Mouse (Mus musculus): ENCODE data around the gene Tmem178b. TPM values are rescaled to one million over a fixed set of nuclear protein-coding genes. Genes with fewer than 3 reads are reported as not detected.

The Tmem178b gene
- polyA plus RNA-seq, 1 experiment, result 0.34 TPM

DNA sequence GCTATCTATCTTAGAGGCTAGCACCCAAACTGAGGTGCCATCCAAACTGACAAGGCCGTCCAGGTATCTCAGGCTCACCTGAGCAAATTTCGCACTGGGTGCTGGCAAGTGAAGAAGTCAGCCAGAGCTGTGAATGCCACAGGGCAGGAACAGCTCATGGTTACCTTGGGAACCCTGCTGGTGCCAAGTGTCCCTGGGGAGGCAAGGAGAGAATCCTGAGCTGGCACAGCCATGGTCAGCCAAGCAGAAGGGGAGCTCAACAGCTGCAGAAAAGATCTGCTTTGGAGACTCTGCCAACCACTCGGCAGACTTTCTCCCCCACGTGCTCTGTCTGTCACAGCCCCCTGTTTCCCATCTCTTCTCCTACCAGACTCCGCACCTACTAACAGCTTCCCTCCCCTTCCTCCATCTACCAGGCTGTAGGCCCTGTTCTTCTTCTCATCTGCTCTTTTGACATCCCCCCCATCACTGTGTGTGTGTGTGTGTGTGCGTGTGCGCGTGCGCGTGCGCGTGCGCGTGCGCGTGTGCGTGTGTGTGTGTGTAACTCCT lies 374.4 kb downstream of the Tmem178b start:
- Histone ChIP-seq H3K27ac (ENCODE audit: insufficient read depth, low read length) (no peak overlapping the region), H3K36me3 (ENCODE audit: control insufficient read depth, insufficient read depth, low read length, poor library complexity, severe bottlenecking) (no peaks in the 10 kb centered on the region), H3K4me3 (ENCODE audit: low read depth, low read length) (no peak overlapping the region), H3K9ac (ENCODE audit: low read depth, poor library complexity, severe bottlenecking) (no peak overlapping the region), H3K27me3 (ENCODE audit: control insufficient read depth, insufficient read depth, low read length, poor library complexity, severe bottlenecking) (no peaks in the 10 kb centered on the region), H3K9me3 (replicated peaks; ENCODE audit: control insufficient read depth, insufficient read depth, low read length, poor library complexity, severe bottlenecking) (no peaks in the 10 kb centered on the region), H3K4me1 (ENCODE audit: control insufficient read depth, insufficient read depth, low read length) (no peaks in the 10 kb centered on the region)
- TF ChIP-seq EP300 (IDR thresholded peaks at IDR 0.05; ENCODE audit: insufficient read depth, low read depth, low read length), result no peak

GRCm38 (mm10) chr6:40249939-40250338 lies 376.9 kb downstream of the Tmem178b start:
- no peaks in the 10 kb centered on the region for H3K9me3 ChIP-seq (replicated peaks; ENCODE audit: control insufficient read depth, insufficient read depth, low read length, poor library complexity, severe bottlenecking)
- TF ChIP-seq CTCF (IDR thresholded peaks at IDR 0.05; ENCODE audit: low read depth, low read length) (no peak), EP300 (IDR thresholded peaks at IDR 0.05; ENCODE audit: insufficient read depth, low read depth, low read length) (no peak), POLR2A (IDR thresholded peaks at IDR 0.05; ENCODE audit: insufficient read depth, low read length) (no peak)
- no peaks in the 10 kb centered on the region for H3K36me3 ChIP-seq (ENCODE audit: control insufficient read depth, insufficient read depth, low read length, poor library complexity, severe bottlenecking)
- H3K27ac ChIP-seq (ENCODE audit: insufficient read depth, low read length), result no peak overlapping the region
- no peaks in the 10 kb centered on the region for H3K4me1 ChIP-seq (ENCODE audit: control insufficient read depth, insufficient read depth, low read length)
- H3K27me3 ChIP-seq (ENCODE audit: control insufficient read depth, insufficient read depth, low read length, poor library complexity, severe bottlenecking), result no peaks in the 10 kb centered on the region
- H3K9ac ChIP-seq (ENCODE audit: low read depth, poor library complexity, severe bottlenecking), result no peak overlapping the region
- no peak overlapping the region for H3K4me3 ChIP-seq (ENCODE audit: low read depth, low read length)

DNA sequence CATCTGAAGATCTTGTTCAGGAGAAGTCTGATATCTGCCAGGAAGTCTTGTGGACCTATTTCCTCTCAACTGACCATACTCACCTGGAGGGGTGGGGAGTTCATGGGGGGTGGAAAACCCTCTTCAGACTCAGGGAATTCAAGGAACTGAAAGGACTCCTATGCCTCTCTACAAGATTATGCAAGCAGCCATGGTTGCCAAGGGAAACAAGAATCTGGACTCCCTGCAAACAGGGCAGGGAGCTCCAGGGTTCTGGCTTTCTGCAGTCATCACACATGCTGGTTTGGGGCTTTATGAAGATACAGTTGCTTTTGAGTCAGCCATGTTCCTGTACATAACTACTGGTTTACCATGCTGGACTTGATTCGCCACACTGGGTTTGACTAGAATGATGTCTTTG lies 390.6 kb downstream of the Tmem178b start:
- no peaks in the 10 kb centered on the region; the same call in 1 of the 2 replicates for H3K27me3 ChIP-seq (ENCODE audit: control insufficient read depth, insufficient read depth, low read length, poor library complexity, severe bottlenecking)
- no peak overlapping the region for H3K27ac ChIP-seq (ENCODE audit: insufficient read depth, low read length)
- H3K9me3 ChIP-seq (replicated peaks; ENCODE audit: control insufficient read depth, insufficient read depth, low read length, poor library complexity, severe bottlenecking), result peaks cover 3% of the 10 kb centered on the region; the same call in 1 of the 2 replicates
- H3K9ac ChIP-seq (ENCODE audit: low read depth, poor library complexity, severe bottlenecking), result no peak overlapping the region
- no peaks in the 10 kb centered on the region for H3K4me1 ChIP-seq (ENCODE audit: control insufficient read depth, insufficient read depth, low read length)
- H3K36me3 ChIP-seq (ENCODE audit: control insufficient read depth, insufficient read depth, low read length, poor library complexity, severe bottlenecking), result no peaks in the 10 kb centered on the region
- TF ChIP-seq CTCF (IDR thresholded peaks at IDR 0.05; ENCODE audit: low read depth, low read length) (no peak), EP300 (IDR thresholded peaks at IDR 0.05; ENCODE audit: insufficient read depth, low read depth, low read length) (no peak), POLR2A (IDR thresholded peaks at IDR 0.05; ENCODE audit: insufficient read depth, low read length) (no peak)
- no peak overlapping the region for H3K4me3 ChIP-seq (ENCODE audit: low read depth, low read length)

GRCm38 (mm10) chr6:40300707-40301106 lies 427.6 kb downstream of the Tmem178b start:
- Histone ChIP-seq H3K36me3 (ENCODE audit: control insufficient read depth, insufficient read depth, low read length, poor library complexity, severe bottlenecking) (no peaks in the 10 kb centered on the region), H3K27me3 (ENCODE audit: control insufficient read depth, insufficient read depth, low read length, poor library complexity, severe bottlenecking) (no peaks in the 10 kb centered on the region)

GRCm38 (mm10) chr6:40303379-40303778 lies 430.3 kb downstream of the Tmem178b start:
- TF ChIP-seq CTCF (IDR thresholded peaks at IDR 0.05; ENCODE audit: low read depth, low read length) (no peak), POLR2A (IDR thresholded peaks at IDR 0.05; ENCODE audit: insufficient read depth, low read length) (no peak), EP300 (IDR thresholded peaks at IDR 0.05; ENCODE audit: insufficient read depth, low read depth, low read length) (no peak)
- no peak overlapping the region for H3K9ac ChIP-seq (ENCODE audit: low read depth, poor library complexity, severe bottlenecking)
- no peak overlapping the region for H3K27ac ChIP-seq (ENCODE audit: insufficient read depth, low read length)

More at GRCm38 (mm10) chr6:40300707-40301106, 427.6 kb downstream of the Tmem178b start:
- Histone ChIP-seq H3K4me1 (ENCODE audit: control insufficient read depth, insufficient read depth, low read length) (no peaks in the 10 kb centered on the region), H3K9me3 (replicated peaks; ENCODE audit: control insufficient read depth, insufficient read depth, low read length, poor library complexity, severe bottlenecking) (no peaks in the 10 kb centered on the region), H3K9ac (ENCODE audit: low read depth, poor library complexity, severe bottlenecking) (no peak overlapping the region), H3K27ac (ENCODE audit: insufficient read depth, low read length) (no peak overlapping the region), H3K4me3 (ENCODE audit: low read depth, low read length) (no peak overlapping the region)
- TF ChIP-seq CTCF (IDR thresholded peaks at IDR 0.05; ENCODE audit: low read depth, low read length), result no peak
- TF ChIP-seq EP300 (IDR thresholded peaks at IDR 0.05; ENCODE audit: insufficient read depth, low read depth, low read length), result no peak
- TF ChIP-seq POLR2A (IDR thresholded peaks at IDR 0.05; ENCODE audit: insufficient read depth, low read length), result no peak

More at GRCm38 (mm10) chr6:40303379-40303778, 430.3 kb downstream of the Tmem178b start:
- Histone ChIP-seq H3K36me3 (ENCODE audit: control insufficient read depth, insufficient read depth, low read length, poor library complexity, severe bottlenecking) (no peaks in the 10 kb centered on the region), H3K4me1 (ENCODE audit: control insufficient read depth, insufficient read depth, low read length) (no peaks in the 10 kb centered on the region), H3K27me3 (ENCODE audit: control insufficient read depth, insufficient read depth, low read length, poor library complexity, severe bottlenecking) (no peaks in the 10 kb centered on the region), H3K9me3 (replicated peaks; ENCODE audit: control insufficient read depth, insufficient read depth, low read length, poor library complexity, severe bottlenecking) (no peaks in the 10 kb centered on the region), H3K4me3 (ENCODE audit: low read depth, low read length) (no peak overlapping the region)

Other genes starting within 250 kb of the Tmem178b start
- 60.7 and 71.3 TPM in 2 replicates for gene Braf, start 147.8 kb upstream of the Tmem178b start, polyA plus RNA-seq (2011; ENCODE audit: insufficient read depth, insufficient read length, low read depth, missing spikeins)
- 100 and 108 TPM in 2 replicates for gene Mrps33, start 62.3 kb upstream of the Tmem178b start, polyA plus RNA-seq (2011; ENCODE audit: insufficient read depth, insufficient read length, low read depth, missing spikeins)

All from ES-Bruce4 (cell line).